Mouse (Mus musculus) thymus, postnatal 36 days (tissue): ENCODE measurements around the gene Adra2c.

Experiments
- DNase-seq, 2 experiments: peaks; one replicate each; pipeline ENCODE4 v3.0.0; 2022; ENCODE audit warnings: mixed read lengths in 2 of 2

Adra2c gene

GRCm38 (mm10) chr5:35311738-35312250, 33.7 kb downstream of the Adra2c start:
- no peak for DNase-seq

- no peak for DNase-seq
Observed at GRCm38 (mm10) chr5:35313231-35313821, 35.2 kb downstream of the Adra2c start.

- no peak for DNase-seq
Observed at GRCm38 (mm10) chr5:35313826-35314586, 35.9 kb downstream of the Adra2c start.

GRCm38 (mm10) chr5:35314629-35315028, 36.5 kb downstream of the Adra2c start:
- no peak for DNase-seq

GRCm38 (mm10) chr5:35315204-35315603, 37.1 kb downstream of the Adra2c start:
- DNase-seq = no peak

GRCm38 (mm10) chr5:35320650-35321049, 42.5 kb downstream of the Adra2c start:
- no peak for DNase-seq

DNA sequence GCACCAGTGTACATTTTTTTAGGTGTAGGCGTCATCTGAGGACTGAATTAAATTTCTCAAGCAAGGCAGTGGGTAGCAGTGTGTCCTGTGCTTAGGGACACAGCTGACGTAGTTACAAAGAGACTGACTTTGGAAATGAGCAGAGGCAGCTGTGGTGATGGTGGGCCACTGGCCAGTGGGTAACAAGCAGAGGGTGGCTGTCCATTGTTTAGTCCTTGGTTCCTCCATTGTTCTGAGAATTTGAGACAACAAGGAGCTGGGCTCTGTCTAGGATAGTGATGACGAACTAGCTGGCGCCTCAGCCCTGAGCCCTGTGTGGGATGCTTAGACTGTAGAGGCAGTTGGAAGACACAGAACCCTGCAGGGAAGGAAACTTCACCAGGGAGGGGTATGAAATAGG, 52.7 kb downstream of the Adra2c start:
- DNase-seq = no peak
